Mouse (Mus musculus): ENCODE results near the gene Gm49373.

DNA sequence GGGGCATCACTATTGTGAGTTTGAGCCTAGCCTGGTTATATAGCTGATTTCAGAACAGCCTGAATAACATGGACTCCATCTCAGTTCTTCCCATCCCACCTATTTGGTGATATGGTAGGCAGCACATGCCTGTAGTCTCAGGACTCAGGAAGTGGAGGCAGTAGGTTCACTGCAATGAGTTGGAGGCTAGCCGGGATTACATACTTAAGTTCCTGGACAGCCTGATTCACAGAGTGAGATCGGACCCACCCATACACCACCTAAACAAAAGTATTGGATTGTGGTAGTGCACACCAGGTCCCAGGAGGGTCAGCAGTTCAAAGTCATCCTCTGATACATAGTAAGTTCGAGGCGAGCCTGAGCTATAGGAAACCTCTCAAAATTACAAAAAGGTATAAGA lies 255 bp downstream of the Gm49373 start:
- TF ChIP-seq ZNF384 (IDR thresholded peaks at IDR 0.05; ENCODE audit: low read depth, low read length) (no peak), MAFK (IDR thresholded peaks at IDR 0.05; ENCODE audit: insufficient read depth, low read depth, low read length) (no peak), ZC3H11A (IDR thresholded peaks at IDR 0.05; ENCODE audit: borderline replicate concordance, low read depth, low read length) (no peak)

Data from ES-E14 (cell line).